In the genomic region with DNA sequence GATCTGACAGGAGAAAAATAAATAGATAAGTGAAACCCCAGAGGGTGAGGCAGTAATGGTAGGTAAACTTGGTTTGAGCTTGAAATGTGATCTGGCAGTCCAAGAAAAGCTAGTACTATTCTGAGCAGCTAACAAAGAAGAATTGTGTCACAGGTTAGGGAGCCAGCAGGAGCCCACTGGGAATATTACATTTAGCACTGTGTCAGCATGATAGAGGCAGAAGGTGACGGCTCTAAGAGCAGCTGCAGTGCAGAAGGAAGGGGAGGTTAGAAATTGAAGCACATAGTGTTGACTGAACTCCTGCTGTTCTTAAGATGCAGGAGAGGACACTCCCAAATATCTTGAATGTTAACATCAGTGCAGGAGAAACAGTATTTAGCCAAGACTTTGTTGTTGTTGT, we compare ENCODE assay signal across 14 mouse cellular contexts.
"Had no signal": no experiment of that assay in that cellular context is flagged by ENCODE, and none has a peak within 500 bp of the region (broad histone marks: within the 10 kb centered on the region; RNA-seq: fewer than 3 reads in every experiment).

No protein-coding gene starts in this region.

- H3K9me3 ChIP-seq: limb, embryonic 12.5 days; limb, embryonic 15.5 days; midbrain, embryonic 13.5 days had no signal

- H3K4me3 ChIP-seq: limb, embryonic 12.5 days; limb, embryonic 15.5 days; midbrain, embryonic 13.5 days had no signal

- H3K4me1 ChIP-seq: limb, embryonic 12.5 days; limb, embryonic 15.5 days; midbrain, embryonic 13.5 days had no signal

- ATAC-seq: liver, postnatal 0 days; midbrain, embryonic 13.5 days; midbrain, embryonic 16.5 days had no signal

- H3K27ac ChIP-seq: limb, embryonic 12.5 days; limb, embryonic 15.5 days; liver, embryonic 14.5 days; macrophage; midbrain, embryonic 13.5 days had no signal

- DNase-seq: kidney, postnatal 14 days; kidney, postnatal 4 days; left cerebral cortex, postnatal 4 days; liver, postnatal 0 days; lung, embryonic 14.5 days; thymus, adult 18-20 months; thymus, postnatal 36 days had no signal

- H3K9ac ChIP-seq: limb, embryonic 12.5 days; limb, embryonic 15.5 days; liver, embryonic 14.5 days; liver, postnatal 0 days; lung, embryonic 14.5 days; midbrain, embryonic 13.5 days had no signal

- H3K36me3 ChIP-seq: midbrain, embryonic 13.5 days had no signal

- H3K27me3 ChIP-seq: limb, embryonic 12.5 days; limb, embryonic 15.5 days; midbrain, embryonic 13.5 days had no signal

- H3K4me2 ChIP-seq: limb, embryonic 12.5 days; limb, embryonic 15.5 days; liver, embryonic 11.5 days; lung, embryonic 14.5 days; midbrain, embryonic 13.5 days had no signal
